Mouse (Mus musculus) bone marrow, adult 2 months (tissue): ENCODE results near the gene Klre1. TPM values are rescaled to one million over a fixed set of nuclear protein-coding genes. Genes with fewer than 3 reads are reported as not detected.

ENCODE experiments used
- H3K27ac ChIP-seq: fragments of 200-500 bp; 2 replicates; pipeline ENCODE4 v1.5.1; 2012; ENCODE audit warnings: low read depth, mild to moderate bottlenecking, control low read depth, inconsistent platforms, low read length; ENCODE audit not compliant: control insufficient read depth, poor library complexity, insufficient read depth
- H3K4me1 ChIP-seq: fragments of 200-500 bp; 2 replicates; pipeline ENCODE4 v1.6.1; 2011; ENCODE audit warnings: low read length; ENCODE audit not compliant: control insufficient read depth, insufficient read depth
- H3K4me3 ChIP-seq: fragments of 200-500 bp; replicated peaks from 2 replicates; pipeline ENCODE3; 2011; ENCODE audit warnings: mild to moderate bottlenecking, low read depth, low read length, control low read depth; ENCODE audit not compliant: control insufficient read depth
- CTCF ChIP-seq: fragments of 200-500 bp; IDR thresholded peaks from 2 replicates; pipeline ENCODE4 v1.5.1; 2011; ENCODE audit warnings: low read length, control low read depth; ENCODE audit not compliant: control insufficient read depth, insufficient read depth
- POLR2A ChIP-seq: fragments of 200-500 bp; IDR thresholded peaks from 2 replicates; pipeline ENCODE4 v1.6.1; 2011; ENCODE audit warnings: low read depth, mild to moderate bottlenecking, control low read depth, low read length, borderline replicate concordance; ENCODE audit not compliant: control insufficient read depth
- WGBS: fragments of 180-500 bp; shearing (Covaris S2); methylation state at CpG from one replicate; pipeline ENCODE4 v1.1.7; 2018; 5-methylcytosine and 5-hydroxymethylcytosine counted together
- polyA plus RNA-seq: library from polyadenylated mRNA; stranded (reverse); fragments of >200 nt; gene quantifications from 2 replicates; pipeline ENCODE4 v1.2.4, GENCODE M21; 2011; ENCODE audit warnings: low replicate concordance; ENCODE audit not compliant: missing spikeins, insufficient read depth, insufficient read length

Gene Klre1
- polyA plus RNA-seq, 1 experiment: 3.8 TPM

- Histone ChIP-seq H3K27ac (no peak overlapping the region), H3K4me3 (no peak overlapping the region), H3K4me1 (peaks cover 2% of the 10 kb centered on the region; the same call in 1 of the 2 replicates)
- 83% methylated on average over 6 of the region's 6 CpGs for WGBS
- TF ChIP-seq CTCF: no peak
- TF ChIP-seq POLR2A: no peak
These were observed 39.1 kb upstream of the Klre1 start for GRCm38 (mm10) chr6:129538555-129538954.

DNA sequence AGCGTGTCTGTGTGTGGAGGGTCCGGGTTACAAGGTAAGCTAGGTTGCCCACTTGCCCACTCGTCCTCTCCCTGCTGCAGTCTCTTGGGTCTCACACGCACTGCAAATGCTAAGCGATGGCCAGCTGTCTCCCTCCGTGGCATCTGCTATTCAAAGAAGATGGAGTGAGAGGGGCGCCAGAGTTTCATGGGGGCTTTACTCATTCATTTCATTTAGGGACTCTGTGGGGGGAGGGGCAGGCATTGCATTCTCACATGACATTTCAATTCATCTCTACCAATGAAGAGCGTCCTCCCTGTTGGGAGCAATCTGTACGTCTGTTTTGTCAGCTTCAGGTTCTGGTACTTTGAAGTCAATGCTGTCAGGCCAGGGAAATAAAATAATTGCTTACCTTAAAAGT, 35.8 kb upstream of the Klre1 start:
- no peak overlapping the region for H3K4me3 ChIP-seq
- WGBS: 89% methylated on average over 9 of the region's 9 CpGs
- no peaks in the 10 kb centered on the region for H3K4me1 ChIP-seq
- H3K27ac ChIP-seq: no peak overlapping the region
- TF ChIP-seq CTCF (no peak), POLR2A (no peak)

DNA sequence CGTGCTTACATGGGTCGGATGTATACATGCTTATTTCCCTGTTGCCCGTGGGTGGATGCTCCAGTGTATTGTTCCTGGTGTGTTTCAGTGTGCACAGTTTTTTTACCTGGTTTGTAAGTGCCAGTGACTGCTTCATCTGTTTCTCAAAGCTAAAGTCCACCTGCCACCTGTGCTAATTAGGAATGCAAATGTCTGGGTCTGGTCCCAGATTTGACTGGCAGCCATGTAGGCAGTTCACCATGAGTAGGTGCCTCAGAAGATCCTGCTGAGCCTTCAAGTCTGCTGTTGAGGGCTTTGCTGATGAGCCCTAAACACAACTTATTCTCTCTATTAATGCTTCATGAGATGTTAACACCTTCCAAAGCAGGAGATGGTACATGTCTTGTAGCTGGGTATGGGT, 35.2 kb upstream of the Klre1 start:
- WGBS: 82% methylated on average over 3 of the region's 3 CpGs
- TF ChIP-seq CTCF (no peak), POLR2A (no peak)
- H3K4me3 ChIP-seq: no peak overlapping the region
- no peak overlapping the region for H3K27ac ChIP-seq
- H3K4me1 ChIP-seq: no peaks in the 10 kb centered on the region

DNA sequence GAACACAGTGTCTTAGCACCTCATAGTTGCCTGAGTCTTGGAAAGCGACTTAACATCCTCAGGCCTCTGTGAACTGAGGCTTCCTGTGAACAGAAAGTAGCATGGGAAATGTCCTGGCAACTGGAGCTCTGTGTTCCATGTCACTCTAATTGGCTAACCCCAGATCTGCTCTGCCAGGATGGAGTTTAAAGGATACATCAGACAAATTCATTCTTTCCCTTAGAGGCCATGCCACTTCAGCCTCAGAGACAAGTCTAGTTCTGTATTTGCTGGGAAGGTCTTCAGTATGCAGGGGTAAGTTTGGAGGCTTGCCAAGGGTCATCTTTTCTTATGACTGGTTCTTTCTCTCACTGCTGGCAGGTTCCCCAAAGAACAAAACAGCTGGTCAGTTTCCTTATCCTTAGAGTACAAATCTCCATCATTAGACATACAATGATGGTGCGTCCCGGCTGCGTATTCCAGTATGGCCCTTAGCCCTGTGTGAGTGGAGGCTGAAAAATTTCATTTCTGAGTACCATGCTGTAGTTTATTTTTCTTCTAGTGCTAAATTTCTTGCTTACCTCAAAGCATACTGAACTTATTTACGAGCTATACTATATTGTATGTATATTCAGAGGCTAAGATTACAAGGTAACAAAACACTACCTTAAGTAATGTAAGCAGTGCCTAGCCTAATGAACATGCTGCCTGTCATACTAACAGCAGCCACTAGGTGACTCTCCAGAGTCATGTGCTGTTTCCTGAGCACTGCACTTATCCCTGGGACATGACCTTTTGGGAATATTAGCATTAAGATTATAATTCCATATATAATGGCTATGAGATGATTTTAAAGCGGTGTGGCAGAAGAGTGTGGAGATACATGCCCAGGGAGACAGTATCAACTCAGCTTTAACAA, 33.7 kb upstream of the Klre1 start:
- H3K4me1 ChIP-seq: no peaks in the 10 kb centered on the region; the same call in 1 of the 2 replicates
- H3K27ac ChIP-seq: no peak overlapping the region
- TF ChIP-seq CTCF (peak; percentile 39), POLR2A (no peak)
- 78% methylated on average over 6 of the region's 6 CpGs for WGBS
- no peak overlapping the region for H3K4me3 ChIP-seq

DNA sequence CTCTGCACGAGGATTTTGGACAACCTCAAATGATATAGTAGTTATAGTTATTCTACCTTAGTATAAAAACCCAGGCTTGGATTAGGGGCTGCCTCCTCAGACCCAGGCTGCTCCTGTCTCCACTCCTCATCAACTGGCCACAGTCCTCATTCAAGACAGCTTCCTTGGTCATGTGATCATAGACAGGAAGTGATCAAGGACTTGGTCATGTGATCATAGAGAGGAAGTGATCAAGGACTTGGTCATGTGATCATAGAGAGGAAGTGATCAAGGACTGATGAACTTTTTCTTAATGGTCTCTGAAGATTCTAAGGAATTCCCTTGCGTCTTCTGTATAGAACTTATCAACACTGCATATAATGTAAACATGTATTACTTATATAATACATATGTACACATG, 30.4 kb upstream of the Klre1 start:
- no peak overlapping the region for H3K4me3 ChIP-seq
- H3K27ac ChIP-seq: no peak overlapping the region
- H3K4me1 ChIP-seq: no peaks in the 10 kb centered on the region; the same call in 1 of the 2 replicates
- TF ChIP-seq POLR2A: no peak
- 82% methylated on average over 2 of the region's 2 CpGs for WGBS

GRCm38 (mm10) chr6:129548009-129548408, 29.7 kb upstream of the Klre1 start:
- H3K4me1 ChIP-seq: no peaks in the 10 kb centered on the region; the same call in 1 of the 2 replicates
- H3K27ac ChIP-seq: no peak overlapping the region
- no peak for TF ChIP-seq POLR2A
- TF ChIP-seq CTCF: no peak
- H3K4me3 ChIP-seq: no peak overlapping the region
- 8% methylated on average over 3 of the region's 3 CpGs for WGBS

GRCm38 (mm10) chr6:129557298-129558023, 20.2 kb upstream of the Klre1 start:
- no peak overlapping the region for H3K27ac ChIP-seq

GRCm38 (mm10) chr6:129558946-129559640, 18.6 kb upstream of the Klre1 start:
- H3K4me1 ChIP-seq: no peaks in the 10 kb centered on the region
- 6% methylated on average over 12 of the region's 12 CpGs for WGBS
- TF ChIP-seq POLR2A: no peak
- peak; percentile 95 for TF ChIP-seq CTCF
- H3K27ac ChIP-seq: no peak overlapping the region
- H3K4me3 ChIP-seq: no peak overlapping the region

More at GRCm38 (mm10) chr6:129557298-129558023, 20.2 kb upstream of the Klre1 start:
- Histone ChIP-seq H3K4me3 (no peak overlapping the region), H3K4me1 (no peaks in the 10 kb centered on the region)
- TF ChIP-seq POLR2A: no peak
- no peak for TF ChIP-seq CTCF
